Mouse (Mus musculus) lung, postnatal 36 days (tissue): ENCODE measurements around the gene Zcwpw1.
"Not testable (repeated sequence)": the region's sequence is repeated elsewhere in the genome, so short reads cannot be mapped to it uniquely, and the experiment has no call there.

Experiments used
- DNase-seq: peaks from one replicate; pipeline ENCODE4 v3.0.0; 2022; ENCODE audit warnings: mixed read lengths

Zcwpw1 gene

DNA sequence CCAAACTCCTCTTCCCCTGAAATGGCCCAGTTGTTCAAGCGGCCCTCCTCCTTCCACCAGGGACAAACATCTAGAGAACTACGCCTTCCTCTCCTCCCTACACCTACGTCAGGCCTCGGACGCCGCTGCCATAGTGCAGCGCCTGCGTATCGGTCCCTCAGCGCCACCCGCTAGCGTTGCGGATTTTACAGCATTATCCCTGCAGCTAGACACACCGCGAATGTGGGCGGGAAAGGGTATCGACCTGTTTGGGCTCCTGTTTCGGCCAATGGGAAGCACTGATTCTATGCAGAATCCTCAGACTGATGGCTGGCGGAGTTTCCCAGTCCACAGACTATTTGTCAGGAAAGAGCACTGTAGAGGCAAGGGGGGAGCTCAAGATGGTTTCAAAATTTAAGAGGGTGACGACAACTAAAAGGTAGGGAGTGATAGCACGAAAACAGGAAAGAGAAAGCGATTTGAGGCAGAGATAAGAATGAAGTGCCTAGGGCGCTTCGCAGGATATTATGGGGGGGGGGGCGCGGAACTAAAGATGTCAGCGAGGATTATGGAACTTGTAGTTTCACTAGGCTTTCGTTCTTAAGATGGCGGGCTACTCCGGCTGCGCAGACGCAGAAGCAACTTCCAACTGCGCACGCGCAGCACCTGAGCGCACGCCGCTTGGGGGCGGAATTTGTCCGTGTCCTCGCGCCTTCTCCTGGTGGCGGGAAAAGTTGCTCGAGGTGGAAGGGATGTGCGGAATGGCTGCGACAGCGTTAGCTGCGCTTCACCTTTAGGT lies at the start of gene Zcwpw1, which contains the start of gene Mepce:
Gene Zcwpw1 (plus strand): TSS at position 648 of the 778 bp plus-strand sequence.
Gene Mepce (minus strand): TSS at position 505 of the 778 bp plus-strand sequence.
- peak; percentile 94 for DNase-seq

- no peak for DNase-seq
Observed at GRCm38 (mm10) chr5:137738516-137738915, 49.1 kb upstream of the Zcwpw1 start.

- no peak for DNase-seq
Observed at GRCm38 (mm10) chr5:137739471-137739870, 48.1 kb upstream of the Zcwpw1 start.

- no peak for DNase-seq
Observed at GRCm38 (mm10) chr5:137740506-137740905, 47.1 kb upstream of the Zcwpw1 start.

DNA sequence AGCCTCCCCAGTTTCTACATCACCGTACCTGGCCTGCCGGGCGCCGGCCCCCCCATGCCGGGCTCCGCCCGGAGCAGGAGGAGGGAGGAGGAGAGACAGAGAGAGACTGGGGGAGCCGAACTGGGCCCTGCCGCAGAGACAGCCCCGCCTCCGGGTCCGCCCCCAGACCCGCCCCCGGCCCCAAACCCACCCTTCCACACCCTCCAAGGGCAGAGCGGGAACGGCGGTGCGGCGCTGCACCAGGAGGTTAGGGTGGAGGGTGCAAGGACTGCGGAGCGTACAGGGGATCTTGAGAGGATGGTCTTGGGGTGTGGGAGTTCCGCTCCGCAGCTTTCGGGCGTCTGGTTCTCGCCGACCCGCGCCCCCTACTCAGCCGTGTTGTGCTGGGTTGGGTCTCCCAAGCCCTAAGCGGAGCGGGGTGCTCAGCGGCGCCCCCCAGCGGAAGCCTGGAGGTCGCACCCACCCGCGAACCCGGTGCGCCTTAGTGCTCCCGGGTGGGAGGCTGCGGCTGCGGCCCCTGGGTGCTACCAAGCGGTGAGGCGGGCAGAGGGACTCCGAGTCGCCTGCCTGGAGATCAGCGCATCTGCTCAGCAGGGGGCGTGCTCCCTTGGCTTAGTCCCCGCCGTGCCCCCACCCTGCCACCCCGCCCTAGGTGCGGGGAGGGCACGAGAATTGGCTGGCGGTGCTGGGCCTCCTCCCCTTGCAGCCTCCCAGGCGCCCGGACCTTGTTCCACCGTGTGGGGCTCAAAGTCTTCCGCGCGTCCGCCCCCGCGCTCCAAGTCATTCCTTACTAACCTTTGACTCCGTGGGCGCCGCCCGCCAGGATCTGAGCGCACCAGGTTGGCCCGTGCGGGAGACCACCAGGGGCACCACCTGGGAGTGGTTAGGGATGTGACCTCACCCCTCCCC lies 46.3 kb upstream of the Zcwpw1 start, which contains the start of gene Nyap1:
Gene Nyap1 (minus strand): TSS at position 585 of the 909 bp plus-strand sequence.
- DNase-seq: peak; percentile 72

GRCm38 (mm10) chr5:137742048-137742447 lies 45.5 kb upstream of the Zcwpw1 start:
- DNase-seq: no peak

GRCm38 (mm10) chr5:137742836-137743235 lies 44.8 kb upstream of the Zcwpw1 start:
- DNase-seq: no peak

DNA sequence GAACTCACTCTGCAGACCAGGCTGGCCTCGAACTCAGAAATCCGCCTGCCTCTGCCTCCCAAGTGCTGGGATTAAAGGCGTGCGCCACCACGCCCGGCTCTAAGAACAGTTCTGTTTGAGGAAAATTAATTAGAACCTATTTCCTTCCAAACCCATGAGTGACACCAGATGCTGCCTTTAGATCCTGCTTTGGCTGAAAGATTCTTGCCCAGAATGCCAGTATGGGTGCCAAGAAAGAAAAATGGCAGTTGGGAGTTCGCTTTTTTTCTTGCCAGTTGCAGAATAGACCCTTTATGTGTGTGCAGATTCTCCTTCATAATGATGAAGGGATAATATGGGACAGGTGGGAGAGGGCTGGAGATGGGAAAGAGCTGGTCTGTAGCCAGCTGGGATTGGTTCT lies 43.4 kb upstream of the Zcwpw1 start:
- DNase-seq: no peak

DNA sequence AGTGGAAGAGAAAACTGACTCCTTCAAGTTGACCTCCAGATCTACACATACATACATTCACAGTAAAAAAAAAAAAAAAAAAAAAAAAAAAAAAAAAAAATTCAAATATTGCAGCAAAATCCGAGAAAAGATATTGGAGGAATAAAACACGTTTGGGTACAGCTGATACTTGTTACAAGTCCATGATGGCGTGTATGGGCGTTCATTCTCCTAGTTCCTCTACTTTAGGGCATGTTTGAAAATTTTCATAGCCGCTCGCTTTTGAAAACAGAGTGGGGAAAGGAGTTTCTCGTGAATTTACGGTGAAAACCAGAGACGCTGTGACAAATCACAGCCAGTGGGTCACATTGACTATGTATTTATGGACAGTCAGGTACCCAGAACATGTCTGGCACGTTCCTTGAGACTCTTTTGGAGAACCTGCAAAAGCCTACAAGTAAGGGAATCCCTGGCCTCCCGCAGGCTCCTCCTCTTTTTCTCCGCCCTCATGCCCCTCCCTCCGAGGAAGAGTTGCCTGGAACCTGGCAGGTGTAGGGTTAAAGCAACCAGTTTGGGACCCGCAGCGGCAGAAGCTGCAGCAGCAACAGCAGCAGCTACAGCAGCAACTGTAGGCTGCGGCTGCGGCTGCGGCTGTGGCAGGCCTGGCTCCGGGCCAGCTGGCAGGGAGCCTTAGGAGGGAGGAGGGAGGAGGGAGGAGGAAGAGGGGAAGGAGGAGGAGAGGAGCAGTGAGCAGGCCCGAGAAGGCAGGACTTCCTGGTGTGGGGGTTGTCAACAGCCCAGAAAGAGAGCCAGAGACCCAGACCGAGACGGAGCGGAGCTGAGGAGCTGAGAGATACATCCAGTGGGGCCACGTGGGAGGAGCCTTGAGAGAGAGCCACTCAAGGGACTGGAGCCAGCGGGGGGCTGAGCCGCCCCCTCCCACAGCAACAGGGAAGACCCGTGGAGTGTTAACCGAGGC lies 42.1 kb upstream of the Zcwpw1 start, which contains the start of gene Tsc22d4:
Gene Tsc22d4 (plus strand): TSS at position 517 of the 958 bp plus-strand sequence.
- DNase-seq: peak; percentile 92

DNA sequence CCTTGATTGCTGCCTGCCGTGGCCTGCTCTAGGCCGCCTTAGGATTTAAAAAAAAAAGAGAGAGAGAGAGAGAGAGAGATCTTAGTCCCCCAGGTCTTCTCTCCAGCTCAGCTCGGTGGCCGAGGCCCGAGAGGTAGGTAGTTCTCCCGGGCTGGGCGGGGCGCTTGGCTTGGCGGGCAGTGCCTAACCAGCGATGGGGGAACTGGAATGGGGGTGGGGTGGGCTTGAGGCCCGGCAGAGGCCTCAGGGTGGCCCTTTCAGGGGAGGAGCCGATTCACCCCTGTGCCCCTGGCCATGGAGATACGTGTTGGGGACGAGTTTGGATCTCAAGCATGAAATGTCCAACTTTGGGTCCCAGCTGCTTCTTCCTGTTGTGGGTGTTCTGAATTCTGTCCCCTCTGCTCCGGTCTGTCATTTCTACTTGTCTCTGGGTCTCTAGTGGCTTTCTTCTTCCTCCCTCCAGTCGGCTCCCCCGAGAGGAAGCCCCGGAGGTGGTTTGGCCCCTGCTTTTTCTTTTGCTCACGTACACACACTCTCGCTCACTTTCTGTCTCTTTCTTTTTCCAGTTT lies 41.2 kb upstream of the Zcwpw1 start:
- peak; percentile 81 for DNase-seq

GRCm38 (mm10) chr5:137746851-137747325 lies 40.7 kb upstream of the Zcwpw1 start:
- DNase-seq: no peak

DNA sequence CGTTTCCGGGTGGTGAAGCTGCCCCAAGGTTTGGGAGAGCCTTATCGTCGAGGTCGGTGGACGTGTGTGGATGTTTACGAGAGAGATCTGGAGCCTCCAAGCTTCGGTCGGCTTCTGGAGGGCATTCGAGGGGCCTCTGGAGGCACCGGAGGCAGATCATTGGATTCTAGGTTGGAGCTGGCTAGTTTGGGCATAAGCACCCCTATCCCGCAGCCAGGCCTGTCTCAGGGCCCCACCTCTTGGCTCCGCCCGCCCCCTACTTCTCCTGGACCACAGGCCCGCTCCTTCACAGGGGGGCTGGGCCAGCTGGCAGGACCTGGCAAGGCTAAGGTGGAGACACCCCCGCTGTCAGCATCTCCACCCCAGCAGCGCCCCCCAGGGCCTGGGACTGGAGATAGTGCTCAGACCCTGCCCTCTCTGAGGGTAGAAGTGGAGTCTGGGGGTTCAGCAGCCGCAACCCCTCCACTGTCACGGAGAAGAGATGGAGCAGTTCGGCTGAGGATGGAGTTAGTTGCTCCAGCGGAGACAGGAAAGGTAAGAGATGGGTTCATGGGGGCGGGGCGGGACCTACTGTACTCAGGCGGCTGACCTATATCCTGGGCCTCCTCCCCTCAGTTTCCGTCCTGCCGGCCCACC lies 40.2 kb upstream of the Zcwpw1 start:
- peak; percentile 61 for DNase-seq

DNA sequence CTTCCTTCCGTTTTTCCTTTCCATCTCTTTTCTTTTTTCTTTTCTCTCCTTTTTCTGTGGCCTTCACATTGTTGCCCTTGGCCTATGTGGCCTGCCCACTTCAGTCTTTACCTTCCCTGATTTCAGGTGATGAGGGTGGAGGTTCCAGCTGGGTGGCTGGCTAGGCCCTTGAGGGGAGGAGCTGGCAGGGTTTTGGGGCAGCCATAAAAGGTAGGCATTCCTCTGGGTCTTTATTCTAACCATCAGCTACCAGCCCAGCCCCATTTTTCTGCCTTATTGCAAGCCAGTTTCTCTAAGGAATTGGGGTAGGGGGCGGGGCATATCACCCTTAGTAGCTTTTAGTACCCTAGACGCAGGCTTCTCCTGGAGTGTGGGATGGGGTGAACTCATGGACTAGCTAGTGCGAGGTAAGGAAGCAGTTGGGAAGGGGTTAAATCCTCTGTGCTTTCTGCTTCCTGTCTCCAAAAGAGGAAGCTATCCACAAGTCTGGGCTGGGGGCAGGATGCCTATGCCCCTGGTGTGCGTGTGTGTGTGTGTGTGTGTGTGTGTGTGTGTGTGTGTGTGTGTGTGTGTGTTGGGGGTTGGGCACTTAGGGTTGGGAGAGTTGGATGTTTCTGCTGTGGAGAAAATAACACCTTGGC lies 39.3 kb upstream of the Zcwpw1 start:
- DNase-seq: peak; percentile 53

DNA sequence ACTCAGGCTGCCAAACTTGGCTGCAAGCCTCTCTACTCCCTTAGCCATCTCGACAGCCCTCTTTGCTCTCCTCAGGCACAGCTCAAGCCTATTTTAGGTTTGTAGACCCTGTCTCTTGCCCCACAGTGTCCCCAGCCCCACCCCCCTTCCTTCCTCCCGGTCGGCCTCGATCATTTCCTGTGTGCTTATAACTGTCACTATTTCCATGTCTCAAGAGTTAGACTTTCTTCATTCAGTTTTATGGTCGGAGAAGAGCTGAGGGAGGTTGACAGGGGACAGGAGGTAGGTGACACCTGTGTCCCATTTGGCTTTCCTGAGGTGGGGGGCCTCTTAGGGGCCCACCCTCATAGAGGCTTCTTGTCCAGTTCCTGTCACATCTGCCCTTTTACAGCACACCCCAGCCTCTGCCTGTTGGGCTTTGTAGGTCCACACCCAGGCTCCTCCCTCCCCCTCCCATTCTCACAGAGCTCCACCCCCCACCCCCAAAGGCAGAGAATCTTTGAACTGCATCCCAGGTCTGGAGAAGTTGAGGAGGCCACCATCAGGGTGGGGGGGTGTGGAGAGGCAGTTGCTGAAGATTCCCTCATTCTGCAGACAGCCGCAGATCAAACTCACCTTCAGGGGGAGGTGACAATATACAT lies 38.3 kb upstream of the Zcwpw1 start:
- DNase-seq: no peak

DNA sequence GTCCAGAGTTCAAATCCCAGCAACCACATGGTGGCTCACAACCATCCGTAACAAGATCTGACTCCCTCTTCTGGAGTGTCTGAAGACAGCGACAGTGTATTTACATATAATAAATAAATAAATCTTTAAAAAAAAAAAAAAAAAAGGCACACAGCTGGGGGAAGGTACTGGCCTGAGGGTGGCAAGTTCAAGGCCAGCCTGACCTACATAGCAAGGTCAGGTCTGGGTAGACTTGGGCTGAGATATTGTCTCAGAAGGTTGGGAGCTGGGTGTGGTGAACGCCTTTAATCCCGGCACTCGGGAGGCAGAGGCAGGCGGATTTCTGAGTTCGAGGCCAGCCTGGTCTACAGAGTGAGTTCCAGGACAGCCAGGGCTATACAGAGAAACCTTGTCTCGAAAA lies 37.4 kb upstream of the Zcwpw1 start:
- not testable (repeated sequence) for DNase-seq

GRCm38 (mm10) chr5:137751221-137751887 lies 36.2 kb upstream of the Zcwpw1 start:
- no peak for DNase-seq

DNA sequence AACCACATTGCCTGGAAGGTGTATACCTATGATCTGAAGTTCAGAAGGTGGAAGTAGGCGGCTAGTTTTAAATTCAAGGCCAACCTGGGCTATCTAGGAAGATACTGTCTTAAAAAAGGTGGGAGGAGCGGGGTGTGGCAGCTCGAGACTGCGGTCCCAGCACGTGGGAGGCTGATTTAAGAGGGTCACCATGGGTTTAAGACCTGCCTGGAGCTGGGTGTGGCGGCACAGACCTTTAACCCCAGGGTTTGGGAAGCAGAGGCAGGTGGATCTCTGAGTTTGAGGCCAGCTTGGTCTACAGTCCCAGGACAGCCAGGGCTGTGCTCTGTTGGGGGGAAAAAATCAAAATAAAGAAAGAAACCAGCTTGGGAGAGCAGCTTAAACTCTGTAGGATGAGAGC lies 35.6 kb upstream of the Zcwpw1 start:
- no peak for DNase-seq

DNA sequence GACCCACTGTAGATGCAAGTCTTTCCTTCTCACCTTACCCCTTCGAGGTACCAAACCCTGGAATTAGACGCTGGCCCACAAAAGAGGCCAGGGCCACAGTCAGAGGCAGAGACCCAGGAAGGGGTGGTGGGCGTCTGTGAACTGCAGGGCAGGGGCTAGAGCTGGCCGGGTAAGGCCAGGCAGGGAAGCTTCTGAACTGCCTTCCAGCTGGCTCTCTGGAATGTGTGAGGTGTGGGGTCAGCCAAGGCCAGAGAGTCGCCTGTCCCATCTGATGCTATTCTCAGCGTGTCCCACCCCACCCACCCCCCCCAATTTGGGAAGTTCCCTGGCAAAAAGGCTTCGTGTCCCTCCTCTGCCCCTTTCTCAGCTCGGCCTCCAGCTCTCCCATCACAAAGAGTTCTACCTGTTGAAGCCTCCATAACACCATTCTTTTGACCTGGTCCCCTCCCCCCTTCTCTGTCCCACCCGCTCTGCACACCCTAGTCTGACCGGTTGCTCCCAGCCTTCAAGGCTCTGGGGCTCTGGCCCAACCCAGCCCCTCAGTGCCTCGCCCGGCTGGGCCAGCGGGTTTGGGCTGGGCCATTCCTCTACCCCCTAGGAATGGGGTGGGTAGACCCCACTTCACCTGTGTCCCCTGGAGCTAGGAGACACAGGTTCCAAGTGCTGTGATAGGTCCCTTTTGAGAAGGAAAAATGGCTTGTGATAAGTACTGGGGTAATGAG lies 34.3 kb upstream of the Zcwpw1 start:
- no peak for DNase-seq

GRCm38 (mm10) chr5:137755425-137755824 lies 32.2 kb upstream of the Zcwpw1 start:
- no peak for DNase-seq
